Mouse (Mus musculus) yolk sac, embryonic 10.5 days (tissue): ENCODE results near the gene 4930595M18Rik.

Experiments used
- DNase-seq: peaks from one replicate; pipeline ENCODE4 v3.0.0-alpha.2; 2017; ENCODE audit warnings: low spot score

The 4930595M18Rik gene

GRCm38 (mm10) chrX:81458021-81458420, at the start of gene 4930595M18Rik:
Gene 4930595M18Rik (minus strand): TSS chrX:81458121.
- DNase-seq, result no peak

DNA sequence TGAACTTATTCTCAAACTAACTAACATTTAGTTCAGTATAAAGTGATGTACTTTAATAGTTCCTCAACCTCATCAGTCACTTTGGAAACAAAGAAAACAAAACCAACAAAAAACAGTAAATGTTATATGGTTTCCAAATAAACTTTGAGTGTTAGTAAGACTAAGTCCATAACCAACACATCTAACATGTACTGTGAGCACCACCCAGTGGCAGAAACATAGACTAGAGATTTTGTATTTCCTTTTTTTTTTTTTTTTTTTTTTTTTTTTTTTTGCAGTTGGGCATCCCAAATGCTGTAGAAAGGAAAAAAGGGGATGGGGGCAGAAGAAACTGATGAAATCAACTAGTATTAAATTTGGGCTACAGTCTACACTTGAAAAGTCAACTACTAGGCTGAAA, 14.6 kb upstream of the 4930595M18Rik start:
- DNase-seq, result no peak
